Mouse (Mus musculus) intestine, embryonic 14.5 days (tissue): ENCODE data around the gene Samm50. TPM values are rescaled to one million over a fixed set of nuclear protein-coding genes. Genes with fewer than 3 reads are reported as not detected.

Experiments
- ATAC-seq: fragments of 200-750 bp; cut with Nextera tagmentation; replicated peaks from 2 replicates; pipeline ENCODE4 v1.8.0; 2017; ENCODE audit warnings: low read depth, moderate number of reproducible peaks, moderate TSS enrichment, moderate library complexity; ENCODE audit not compliant: low FRiP score, low TSS enrichment
- DNase-seq: peaks from one replicate; pipeline ENCODE4 v3.0.0-alpha.2; 2018; ENCODE audit warnings: low spot score
- H3K27ac ChIP-seq: fragments of 300-500 bp; sonication (generic); 2 replicates; pipeline ENCODE4 v1.5.1; 2014; ENCODE audit warnings: low read depth, mild to moderate bottlenecking, control low read depth
- H3K27me3 ChIP-seq: fragments of 300-500 bp; sonication (generic); replicated peaks from 2 replicates; pipeline ENCODE4 v1.6.1; 2014; ENCODE audit warnings: low read length, control low read depth; ENCODE audit not compliant: control insufficient read depth, insufficient read depth
- H3K36me3 ChIP-seq: fragments of 300-500 bp; sonication (generic); 2 replicates; pipeline ENCODE4 v1.6.1; 2014; ENCODE audit warnings: low read length, control low read depth; ENCODE audit not compliant: control insufficient read depth, insufficient read depth
- H3K4me1 ChIP-seq: fragments of 300-500 bp; sonication (generic); replicated peaks from 2 replicates; pipeline ENCODE4 v1.6.1; 2014; ENCODE audit warnings: low read length, control low read depth, mixed read lengths; ENCODE audit not compliant: control insufficient read depth, insufficient read depth
- H3K4me2 ChIP-seq: fragments of 300-500 bp; sonication (generic); 2 replicates; pipeline ENCODE4 v1.6.1; 2014; ENCODE audit warnings: low read length
- H3K4me3 ChIP-seq: fragments of 300-500 bp; sonication (generic); 2 replicates; pipeline ENCODE4 v1.5.1; 2014; ENCODE audit warnings: low read depth, low read length, control low read depth, mixed read lengths
- H3K9ac ChIP-seq: fragments of 300-500 bp; sonication (generic); 2 replicates; pipeline ENCODE4 v1.6.1; 2014; ENCODE audit warnings: mild to moderate bottlenecking, low read length
- H3K9me3 ChIP-seq: fragments of 300-500 bp; sonication (generic); 2 replicates; pipeline ENCODE4 v1.6.1; 2016; ENCODE audit warnings: low read length, control low read depth; ENCODE audit not compliant: control insufficient read depth
- WGBS: fragments of 180-500 bp; shearing (Covaris S2); extraction: QIAGEN DNeasy Blood & Tissue Kit; methylation state at CpG from one replicate; pipeline ENCODE4 v1.1.7; 2014; 5-methylcytosine and 5-hydroxymethylcytosine counted together
- polyA plus RNA-seq: library from polyadenylated mRNA; unstranded; fragments of >200 nt; fragmentation: Nextera tagmentation; extraction: Ambion mirVana; gene quantifications from 2 replicates; pipeline ENCODE4 v1.2.1, GENCODE M21; 2014

Gene Samm50
- polyA plus RNA-seq, 1 experiment from 2014 or later: 89.2 TPM

- DNase-seq (no peak), ATAC-seq (no peak)
- no peak overlapping the region for H3K4me2 ChIP-seq
- no peaks in the 10 kb centered on the region for H3K27me3 ChIP-seq
- no peaks in the 10 kb centered on the region for H3K36me3 ChIP-seq
- no peak overlapping the region for H3K4me3 ChIP-seq
- no peaks in the 10 kb centered on the region for H3K9me3 ChIP-seq
- H3K4me1 ChIP-seq: no peaks in the 10 kb centered on the region
- H3K27ac ChIP-seq: no peak overlapping the region
- no peak overlapping the region for H3K9ac ChIP-seq
- 44% methylated on average over 10 of the region's 10 CpGs for WGBS
Observed at GRCm38 (mm10) chr15:84224779-84225178, 32.7 kb downstream of the Samm50 start.

- no peak overlapping the region for H3K4me2 ChIP-seq
- peaks cover 11% of the 10 kb centered on the region; the same call in 1 of the 2 replicates for H3K4me1 ChIP-seq
- no peak overlapping the region for H3K27ac ChIP-seq
- no peak overlapping the region for H3K9ac ChIP-seq
- DNase-seq: no peak
- no peak overlapping the region for H3K4me3 ChIP-seq
- H3K36me3 ChIP-seq: no peaks in the 10 kb centered on the region
- H3K9me3 ChIP-seq: no peaks in the 10 kb centered on the region
- no peak for ATAC-seq
- no peaks in the 10 kb centered on the region for H3K27me3 ChIP-seq
- WGBS: 65% methylated on average over 15 of the region's 15 CpGs
Observed at GRCm38 (mm10) chr15:84226918-84227317, 34.9 kb downstream of the Samm50 start.

GRCm38 (mm10) chr15:84230661-84231060 is 38.6 kb downstream of the Samm50 start:
- Histone ChIP-seq H3K27me3 (no peaks in the 10 kb centered on the region), H3K36me3 (no peaks in the 10 kb centered on the region), H3K4me2 (peak overlapping the region; percentile 88; the same call in 1 of the 2 replicates), H3K4me3 (no peak overlapping the region), H3K27ac (0 out of 2 replicates have a peak overlapping the region, but pooled peaks have one; percentile 48), H3K4me1 (peaks cover 18% of the 10 kb centered on the region; the same call in 1 of the 2 replicates), H3K9me3 (no peaks in the 10 kb centered on the region), H3K9ac (no peak overlapping the region)
- no peak for DNase-seq
- ATAC-seq: no peak
- WGBS: 19% methylated on average over 5 of the region's 5 CpGs

- no peak overlapping the region for H3K9ac ChIP-seq
- peak overlapping the region; percentile 48; the same call in 1 of the 2 replicates for H3K27ac ChIP-seq
Observed at GRCm38 (mm10) chr15:84231113-84231712, 39.2 kb downstream of the Samm50 start.

GRCm38 (mm10) chr15:84231721-84232561 is 39.9 kb downstream of the Samm50 start, which contains the start of gene Parvb:
Gene Parvb, plus strand, starts transcription at chr15:84232043.
- peak; percentile 47 for ATAC-seq

More at GRCm38 (mm10) chr15:84231113-84231712, 39.2 kb downstream of the Samm50 start:
- ATAC-seq (no peak), DNase-seq (peak; percentile 53)
- Histone ChIP-seq H3K9me3 (no peaks in the 10 kb centered on the region), H3K4me1 (peaks cover 18% of the 10 kb centered on the region; the same call in 1 of the 2 replicates), H3K36me3 (no peaks in the 10 kb centered on the region), H3K4me3 (peak overlapping the region; percentile 45), H3K4me2 (peak overlapping the region; percentile 88), H3K27me3 (no peaks in the 10 kb centered on the region)
- 7% methylated on average over 16 of the region's 16 CpGs for WGBS

GRCm38 (mm10) chr15:84232609-84233008 is 40.6 kb downstream of the Samm50 start:
- peaks cover 18% of the 10 kb centered on the region; the same call in 1 of the 2 replicates for H3K4me1 ChIP-seq
- H3K4me3 ChIP-seq: peak overlapping the region; percentile 45
- H3K27me3 ChIP-seq: no peaks in the 10 kb centered on the region
- DNase-seq (no peak), ATAC-seq (no peak)
- H3K9ac ChIP-seq: no peak overlapping the region
- H3K4me2 ChIP-seq: peak overlapping the region; percentile 88
- H3K9me3 ChIP-seq: no peaks in the 10 kb centered on the region
- no peaks in the 10 kb centered on the region for H3K36me3 ChIP-seq
- peak overlapping the region; percentile 6; the same call in 1 of the 2 replicates for H3K27ac ChIP-seq
- 32% methylated on average over 8 of the region's 8 CpGs for WGBS

More at GRCm38 (mm10) chr15:84231721-84232561, 39.9 kb downstream of the Samm50 start, which contains the start of gene Parvb:
- peak; percentile 72 for DNase-seq
- under 1% methylated on average over 51 of the region's 53 CpGs for WGBS
- H3K27me3 ChIP-seq: no peaks in the 10 kb centered on the region
- peaks cover 18% of the 10 kb centered on the region; the same call in 1 of the 2 replicates for H3K4me1 ChIP-seq
- H3K9me3 ChIP-seq: no peaks in the 10 kb centered on the region
- peak within 1 kb of the TSS; percentile 48; the same call in 1 of the 2 replicates for H3K27ac ChIP-seq
- no peaks in the 10 kb centered on the region for H3K36me3 ChIP-seq
- H3K4me3 ChIP-seq: peak within 1 kb of the TSS; percentile 45
- H3K4me2 ChIP-seq: peak within 1 kb of the TSS; percentile 88
- H3K9ac ChIP-seq: peak within 1 kb of the TSS; percentile 50

- Histone ChIP-seq H3K27me3 (peaks cover 4% of the 10 kb centered on the region; the same call in 1 of the 2 replicates), H3K4me2 (no peak overlapping the region), H3K9me3 (no peaks in the 10 kb centered on the region), H3K4me3 (no peak overlapping the region), H3K4me1 (peaks cover 28% of the 10 kb centered on the region; the same call in 1 of the 2 replicates), H3K9ac (no peak overlapping the region), H3K36me3 (no peaks in the 10 kb centered on the region), H3K27ac (no peak overlapping the region)
- no peak for ATAC-seq
- DNase-seq: no peak
- WGBS: 85% methylated on average over 7 of the region's 7 CpGs
Observed at GRCm38 (mm10) chr15:84234794-84235581, 42.9 kb downstream of the Samm50 start.

- H3K4me1 ChIP-seq: peaks cover 27% of the 10 kb centered on the region; the same call in 1 of the 2 replicates
- H3K4me2 ChIP-seq: no peak overlapping the region
- H3K36me3 ChIP-seq: no peaks in the 10 kb centered on the region
- no peak overlapping the region for H3K9ac ChIP-seq
- H3K9me3 ChIP-seq: no peaks in the 10 kb centered on the region
- H3K4me3 ChIP-seq: no peak overlapping the region
- DNase-seq: no peak
- 79% methylated on average over 7 of the region's 7 CpGs for WGBS
- H3K27me3 ChIP-seq: peaks cover 4% of the 10 kb centered on the region; the same call in 1 of the 2 replicates
- no peak for ATAC-seq
- no peak overlapping the region for H3K27ac ChIP-seq
Observed at GRCm38 (mm10) chr15:84235646-84236045, 43.6 kb downstream of the Samm50 start.
